Mouse (Mus musculus) ES-E14 (cell line): Measurements from ENCODE around the gene Tnfrsf25. TPM values are rescaled to one million over a fixed set of nuclear protein-coding genes. Genes with fewer than 3 reads are reported as not detected.

ENCODE experiments used
- DNase-seq: peaks from one replicate; pipeline ENCODE4 v3.0.0-alpha.2; 2013; ENCODE audit warnings: low read depth, low spot score
- H3K27ac ChIP-seq: 2 replicates; pipeline ENCODE4 v1.5.1; 2012; ENCODE audit warnings: low read depth, mild to moderate bottlenecking, low read length, moderate library complexity, mixed read lengths; ENCODE audit not compliant: poor library complexity, insufficient read depth, severe bottlenecking
- H3K36me3 ChIP-seq: 2 replicates; pipeline ENCODE4 v1.6.1; 2012; ENCODE audit warnings: mild to moderate bottlenecking, low read length, moderate library complexity, mixed read lengths; ENCODE audit not compliant: control insufficient read depth, poor library complexity, insufficient read depth, severe bottlenecking
- H3K4me1 ChIP-seq, 2 experiments: fragments of 150-350 bp in 1 of 2; sonication (generic) in 1 of 2; 2 replicates each; pipeline ENCODE4 v1.6.1; 2012; ENCODE audit warnings: low read length in 2 of 2, mild to moderate bottlenecking in 1 of 2, mixed read lengths in 1 of 2; ENCODE audit not compliant: control insufficient read depth in 2 of 2, insufficient read depth in 2 of 2, poor library complexity in 1 of 2
- H3K4me3 ChIP-seq, 2 experiments: fragments of 150-350 bp in 1 of 2; sonication (generic) in 1 of 2; 2 replicates each; pipeline ENCODE4 v1.5.1; 2012; ENCODE audit warnings: low read length in 2 of 2, low read depth in 1 of 2, mild to moderate bottlenecking in 1 of 2, mixed read lengths in 1 of 2; ENCODE audit not compliant: insufficient read depth in 1 of 2, poor library complexity in 1 of 2, severe bottlenecking in 1 of 2
- H3K9ac ChIP-seq: 2 replicates; pipeline ENCODE4 v1.6.1; 2012; ENCODE audit warnings: low read depth, mild to moderate bottlenecking, low read length, mixed read lengths; ENCODE audit not compliant: poor library complexity, insufficient read depth, severe bottlenecking
- H3K9me3 ChIP-seq: fragments of 150-350 bp; sonication (generic); 2 replicates; pipeline ENCODE4 v1.6.1; 2012; ENCODE audit warnings: low read depth, mild to moderate bottlenecking, low read length; ENCODE audit not compliant: control insufficient read depth, insufficient read depth
- CHD2 ChIP-seq: IDR thresholded peaks from 2 replicates; pipeline ENCODE4 v1.6.1; 2014; ENCODE audit warnings: mild to moderate bottlenecking, low read depth, low read length, inconsistent platforms
- HCFC1 ChIP-seq: IDR thresholded peaks from 2 replicates; pipeline ENCODE4 v1.6.1; 2012; ENCODE audit warnings: low read length, inconsistent platforms, borderline replicate concordance; ENCODE audit not compliant: insufficient read depth
- MAFK ChIP-seq: IDR thresholded peaks from 2 replicates; pipeline ENCODE4 v1.6.1; 2014; ENCODE audit warnings: mild to moderate bottlenecking, low read depth, low read length, inconsistent platforms; ENCODE audit not compliant: insufficient read depth
- ZC3H11A ChIP-seq: IDR thresholded peaks from 2 replicates; pipeline ENCODE4 v1.6.1; 2012; ENCODE audit warnings: low read depth, mild to moderate bottlenecking, inconsistent platforms, low read length, borderline replicate concordance
- ZNF384 ChIP-seq: IDR thresholded peaks from 2 replicates; pipeline ENCODE4 v1.6.1; 2012; ENCODE audit warnings: low read depth, low read length, inconsistent platforms
- in situ Hi-C, 2 experiments: fragments of 600-800 bp; cut with MboI; formaldehyde crosslinking; loops; one replicate each; pipeline ENCODE4 v1.15.1; 2025; ENCODE audit warnings: low sequenced_read_pairs in 2 of 2, inconsistent platforms in 1 of 2; ENCODE audit not compliant: unreplicated experiment in 2 of 2
- total RNA-seq: library from RNA; depleted of rRNA; stranded (reverse); fragments of 300-350 nt; gene quantifications from 2 replicates; pipeline ENCODE4 v1.2.3, GENCODE M21; 2012

The Tnfrsf25 gene
- total RNA-seq, 1 experiment: 3.8 TPM

GRCm38 (mm10) chr4:152074548-152074947, 41.2 kb upstream of the Tnfrsf25 start:
- peaks cover 0 to 15% of the 10 kb centered on the region in 2 experiments; a peak in 2 of 4 replicates for H3K4me1 ChIP-seq
- in situ Hi-C loops: no loop called here
- TF ChIP-seq ZC3H11A: no peak
- no peak for TF ChIP-seq MAFK
- TF ChIP-seq CHD2: no peak
- TF ChIP-seq ZNF384: no peak
- TF ChIP-seq HCFC1: no peak
- no peak overlapping the region for H3K4me3 ChIP-seq
- no peaks in the 10 kb centered on the region for H3K9me3 ChIP-seq
- H3K36me3 ChIP-seq: no peaks in the 10 kb centered on the region
- H3K27ac ChIP-seq: no peak overlapping the region
- DNase-seq: no peak
- no peak overlapping the region for H3K9ac ChIP-seq

GRCm38 (mm10) chr4:152077191-152077590, 38.5 kb upstream of the Tnfrsf25 start:
- Histone ChIP-seq H3K4me3 (no peak overlapping the region), H3K27ac (no peak overlapping the region), H3K36me3 (no peaks in the 10 kb centered on the region), H3K4me1 (peaks cover 0 to 16% of the 10 kb centered on the region in 2 experiments; a peak in 2 of 4 replicates), H3K9ac (no peak overlapping the region), H3K9me3 (no peaks in the 10 kb centered on the region)
- DNase-seq: no peak
- in situ Hi-C loops: no loop called here
- no peak for TF ChIP-seq CHD2
- TF ChIP-seq ZNF384: no peak
- no peak for TF ChIP-seq ZC3H11A
- TF ChIP-seq MAFK: no peak
- no peak for TF ChIP-seq HCFC1

GRCm38 (mm10) chr4:152078105-152078530, 37.6 kb upstream of the Tnfrsf25 start:
- no peak for DNase-seq
- TF ChIP-seq CHD2: no peak
- TF ChIP-seq ZC3H11A: no peak
- no peak for TF ChIP-seq ZNF384
- TF ChIP-seq MAFK: no peak
- no peak for TF ChIP-seq HCFC1
- H3K4me3 ChIP-seq: no peak overlapping the region
- H3K36me3 ChIP-seq: no peaks in the 10 kb centered on the region
- no peak overlapping the region for H3K27ac ChIP-seq
- peaks cover 0 to 11% of the 10 kb centered on the region in 2 experiments; a peak in 2 of 4 replicates for H3K4me1 ChIP-seq
- no peak overlapping the region for H3K9ac ChIP-seq
- in situ Hi-C loops: no loop called here
- H3K9me3 ChIP-seq: no peaks in the 10 kb centered on the region

GRCm38 (mm10) chr4:152079261-152079660, 36.5 kb upstream of the Tnfrsf25 start:
- DNase-seq: no peak
- Histone ChIP-seq H3K9ac (no peak overlapping the region), H3K36me3 (no peaks in the 10 kb centered on the region), H3K4me3 (no peak overlapping the region), H3K4me1 (peaks cover 0 to 11% of the 10 kb centered on the region in 2 experiments; a peak in 2 of 4 replicates), H3K27ac (no peak overlapping the region), H3K9me3 (no peaks in the 10 kb centered on the region)
- TF ChIP-seq HCFC1: no peak
- TF ChIP-seq CHD2: no peak
- no peak for TF ChIP-seq MAFK
- TF ChIP-seq ZC3H11A: no peak
- TF ChIP-seq ZNF384: no peak
- in situ Hi-C loops: no loop called here
